ENCODE assay signal across 8 mouse cellular contexts in genomic region chr6:72535165-72535564, GRCm38 (mm10). TPM values are rescaled to one million over a fixed set of nuclear protein-coding genes. Genes with fewer than 3 reads are reported as not detected.
DNase-seq lines count a peak whose midpoint lies in the region; ATAC-seq and TF ChIP-seq lines count a peak whose summit lies in the region.

No protein-coding gene starts in this region.

- H3K27me3 ChIP-seq in intestine, embryonic 14.5 days (replicated peaks; ENCODE audit: control insufficient read depth, insufficient read depth, low read length), result no peaks in the 10 kb centered on the region
- no peaks in the 10 kb centered on the region for H3K27me3 ChIP-seq in limb, embryonic 12.5 days
- H3K27me3 ChIP-seq in midbrain, embryonic 14.5 days (ENCODE audit: control insufficient read depth, insufficient read depth, low read length), result no peaks in the 10 kb centered on the region

- peak overlapping the region; percentile 36 for H3K4me2 ChIP-seq in intestine, embryonic 14.5 days (ENCODE audit: low read length)
- peak overlapping the region; percentile 39 for H3K4me2 ChIP-seq in limb, embryonic 12.5 days
- peak overlapping the region; percentile 46 for H3K4me2 ChIP-seq in midbrain, embryonic 14.5 days (ENCODE audit: low read length)

- TF ChIP-seq POLR2A in cortical plate, adult 2 months (IDR thresholded peaks at IDR 0.05; ENCODE audit: extremely low read depth, insufficient read depth, low read length), result no peak

- no peak overlapping the region for H3K9ac ChIP-seq in intestine, embryonic 14.5 days (ENCODE audit: low read length)
- H3K9ac ChIP-seq in limb, embryonic 12.5 days (replicated peaks), result no peak overlapping the region
- no peak overlapping the region for H3K9ac ChIP-seq in midbrain, embryonic 14.5 days (replicated peaks; ENCODE audit: low read length)

- H3K36me3 ChIP-seq in intestine, embryonic 14.5 days (ENCODE audit: control insufficient read depth, insufficient read depth, low read length), result no peaks in the 10 kb centered on the region
- no peaks in the 10 kb centered on the region for H3K36me3 ChIP-seq in limb, embryonic 12.5 days
- no peaks in the 10 kb centered on the region for H3K36me3 ChIP-seq in midbrain, embryonic 14.5 days (ENCODE audit: control insufficient read depth, insufficient read depth, low read length)

- ATAC-seq in cerebellum, adult (ENCODE audit: insufficient number of reproducible peaks, low FRiP score, low TSS enrichment), result no peak
- ATAC-seq in intestine, embryonic 14.5 days (replicated peaks; ENCODE audit: low FRiP score, low TSS enrichment, low read depth), result no peak
- no peak for ATAC-seq in limb, embryonic 12.5 days (ENCODE audit: insufficient number of reproducible peaks, insufficient read depth, low FRiP score, low TSS enrichment, low read depth)
- ATAC-seq in midbrain, embryonic 14.5 days (ENCODE audit: low FRiP score, low TSS enrichment), result no peak

- H3K4me3 ChIP-seq in cortical plate, adult 2 months (ENCODE audit: insufficient read depth, low read length), result no peak overlapping the region
- no peak overlapping the region for H3K4me3 ChIP-seq in intestine, embryonic 14.5 days (ENCODE audit: low read depth, low read length)
- 0 out of 2 replicates have a peak overlapping the region, but pooled peaks have one; percentile 3 for H3K4me3 ChIP-seq in limb, embryonic 12.5 days (replicated peaks)
- no peak overlapping the region for H3K4me3 ChIP-seq in midbrain, embryonic 14.5 days (replicated peaks; ENCODE audit: low read depth, low read length)

- no peaks in the 10 kb centered on the region for H3K9me3 ChIP-seq in intestine, embryonic 14.5 days (ENCODE audit: control insufficient read depth, low read length)
- H3K9me3 ChIP-seq in limb, embryonic 12.5 days, result no peaks in the 10 kb centered on the region
- no peaks in the 10 kb centered on the region for H3K9me3 ChIP-seq in midbrain, embryonic 14.5 days (ENCODE audit: control insufficient read depth, low read length)

- WGBS in intestine, embryonic 14.5 days, result 5% methylated on average over 9 of the region's 9 CpGs
- 6% methylated on average over 9 of the region's 9 CpGs for WGBS in limb, embryonic 12.5 days
- WGBS in midbrain, embryonic 14.5 days, result 3% methylated on average over 9 of the region's 9 CpGs

- H3K4me1 ChIP-seq in cortical plate, adult 2 months (ENCODE audit: control insufficient read depth, insufficient read depth, low read length), result peaks cover 4% of the 10 kb centered on the region; the same call in 1 of the 2 replicates
- no peaks in the 10 kb centered on the region; the same call in 1 of the 2 replicates for H3K4me1 ChIP-seq in intestine, embryonic 14.5 days (replicated peaks; ENCODE audit: control insufficient read depth, insufficient read depth, low read length)
- peaks cover 31% of the 10 kb centered on the region for H3K4me1 ChIP-seq in limb, embryonic 12.5 days (replicated peaks)
- peaks cover 11% of the 10 kb centered on the region for H3K4me1 ChIP-seq in midbrain, embryonic 14.5 days (ENCODE audit: control insufficient read depth, insufficient read depth, low read length)

- intact Hi-C loops in gastrocnemius, postnatal 14 days (cut with DNase I; ENCODE audit: low total_unique reads), result no loop called here

- peak; percentile 79 for TF ChIP-seq CTCF in cortical plate, adult 2 months (IDR thresholded peaks at IDR 0.05; ENCODE audit: extremely low read depth, insufficient read depth, low read length)

- peak; percentile 66 for DNase-seq in cerebellum, adult 11 months
- DNase-seq in gastrocnemius, postnatal 14 days, result peak; percentile 82
- peak; percentile 90 for DNase-seq in intestine, embryonic 14.5 days (ENCODE audit: low spot score)
- DNase-seq in midbrain, embryonic 14.5 days, result peak; percentile 91
- DNase-seq in spleen, postnatal 36 days (ENCODE audit: low spot score in 2 of 2), result peak; percentile 77 to 85

- H3K27ac ChIP-seq in cortical plate, adult 2 months (ENCODE audit: insufficient read depth, low read length), result no peak overlapping the region
- no peak overlapping the region; the same call in 1 of the 2 replicates for H3K27ac ChIP-seq in intestine, embryonic 14.5 days (ENCODE audit: low read depth)
- H3K27ac ChIP-seq in limb, embryonic 12.5 days, result no peak overlapping the region
- no peak overlapping the region; the same call in 1 of the 2 replicates for H3K27ac ChIP-seq in midbrain, embryonic 14.5 days (replicated peaks; ENCODE audit: low read depth, low read length)

RNA-seq across cellular contexts. Expression of gene Capg, which starts 9.0 kb away (rescaled TPM):
- 3.0 and 3.1 TPM in 2 replicates for polyA plus RNA-seq in cortical plate, adult 2 months (2012; rRNA removed)
- 10 to 100 TPM; 11.5 to 15.4 TPM for total RNA-seq in gastrocnemius, postnatal 14 days (2021)
- 36.7 and 37.9 TPM in 2 replicates for polyA plus RNA-seq in intestine, embryonic 14.5 days (2014; fragmentation: Nextera tagmentation; extraction: Ambion mirVana)
- polyA plus RNA-seq in limb, embryonic 12.5 days (2016; fragmentation: Nextera tagmentation; extraction: Ambion mirVana), result 26.2 and 27.4 TPM in 2 replicates
- polyA plus RNA-seq in midbrain, embryonic 14.5 days (2014; fragmentation: Nextera tagmentation; extraction: Ambion mirVana), result 3.3 and 8.6 TPM in 2 replicates

RNA-seq across cellular contexts. Expression of gene Sh2d6, which starts 13.7 kb away (rescaled TPM):
- 0.48 and 0.72 TPM in 2 replicates for polyA plus RNA-seq in cortical plate, adult 2 months (2012; rRNA removed)
- under 1 TPM; 0.78 to 0.98 TPM for total RNA-seq in gastrocnemius, postnatal 14 days (2021)
- polyA plus RNA-seq in intestine, embryonic 14.5 days (2014; fragmentation: Nextera tagmentation; extraction: Ambion mirVana), result 0.18 and 0.27 TPM in 2 replicates
- 0.18 TPM in 2 replicates for polyA plus RNA-seq in limb, embryonic 12.5 days (2016; fragmentation: Nextera tagmentation; extraction: Ambion mirVana)
- 0.98 and 1.1 TPM in 2 replicates for polyA plus RNA-seq in midbrain, embryonic 14.5 days (2014; fragmentation: Nextera tagmentation; extraction: Ambion mirVana)
